Mouse (Mus musculus) limb, embryonic 15.5 days (tissue): ENCODE measurements at regions not wholly inside any gene's neighbourhood (a gene's known extent, or its start where the extent isn't known, plus 50 kb on each side); places are given as distances from the start of the nearest gene placed in this dataset.

ENCODE experiments used
- ATAC-seq: fragments of 200-750 bp; cut with Nextera tagmentation; 2 replicates; pipeline ENCODE4 v1.8.0; 2017; ENCODE audit warnings: low read depth, moderate TSS enrichment; ENCODE audit not compliant: insufficient number of reproducible peaks, low FRiP score, low TSS enrichment
- H3K27ac ChIP-seq: fragments of 300-500 bp; sonication (generic); 2 replicates; pipeline ENCODE4 v1.5.1; 2015; ENCODE audit warnings: moderate library complexity, mild to moderate bottlenecking, inconsistent platforms
- H3K27me3 ChIP-seq: fragments of 300-500 bp; sonication (generic); 2 replicates; pipeline ENCODE4 v1.6.1; 2015; ENCODE audit warnings: inconsistent platforms
- H3K36me3 ChIP-seq: fragments of 300-500 bp; sonication (generic); 2 replicates; pipeline ENCODE4 v1.6.1; 2015; ENCODE audit warnings: inconsistent platforms
- H3K4me1 ChIP-seq: fragments of 300-500 bp; sonication (generic); 2 replicates; pipeline ENCODE4 v1.6.1; 2015; ENCODE audit warnings: inconsistent platforms
- H3K4me2 ChIP-seq: fragments of 300-500 bp; sonication (generic); 2 replicates; pipeline ENCODE4 v1.6.1; 2015; ENCODE audit warnings: mild to moderate bottlenecking, inconsistent platforms
- H3K4me3 ChIP-seq: fragments of 300-500 bp; sonication (generic); 2 replicates; pipeline ENCODE4 v1.5.1; 2015; ENCODE audit warnings: mild to moderate bottlenecking, inconsistent platforms
- H3K9ac ChIP-seq: fragments of 300-500 bp; sonication (generic); 2 replicates; pipeline ENCODE4 v1.6.1; 2015; ENCODE audit warnings: inconsistent platforms
- H3K9me3 ChIP-seq: fragments of 300-500 bp; sonication (generic); 2 replicates; pipeline ENCODE4 v1.6.1; 2016; ENCODE audit warnings: inconsistent platforms
- WGBS: fragments of 180-500 bp; shearing (Covaris S2); methylation state at CpG from one replicate; pipeline ENCODE4 v1.1.7; 2015; 5-methylcytosine and 5-hydroxymethylcytosine counted together

GRCm38 (mm10) chr12:97312282-97313040 lies 946.8 kb downstream of the Galc start:
- no peak for ATAC-seq
- H3K27ac ChIP-seq, result no peak overlapping the region
- no peaks in the 10 kb centered on the region for H3K27me3 ChIP-seq
- H3K4me2 ChIP-seq, result no peak overlapping the region
- H3K9ac ChIP-seq, result no peak overlapping the region
- no peak overlapping the region for H3K4me3 ChIP-seq
- no peaks in the 10 kb centered on the region for H3K9me3 ChIP-seq
- H3K4me1 ChIP-seq, result no peaks in the 10 kb centered on the region
- 34% methylated on average over 5 of the region's 5 CpGs for WGBS
- H3K36me3 ChIP-seq, result no peaks in the 10 kb centered on the region

- Histone ChIP-seq H3K36me3 (no peaks in the 10 kb centered on the region), H3K27me3 (no peaks in the 10 kb centered on the region), H3K4me1 (no peaks in the 10 kb centered on the region), H3K27ac (no peak overlapping the region), H3K9me3 (no peaks in the 10 kb centered on the region), H3K9ac (no peak overlapping the region), H3K4me3 (no peak overlapping the region), H3K4me2 (no peak overlapping the region)
- no peak for ATAC-seq
- WGBS, result 84% methylated on average over 2 of the region's 2 CpGs
These were observed 980.5 kb downstream of the Galc start for GRCm38 (mm10) chr12:97278792-97279191.

DNA sequence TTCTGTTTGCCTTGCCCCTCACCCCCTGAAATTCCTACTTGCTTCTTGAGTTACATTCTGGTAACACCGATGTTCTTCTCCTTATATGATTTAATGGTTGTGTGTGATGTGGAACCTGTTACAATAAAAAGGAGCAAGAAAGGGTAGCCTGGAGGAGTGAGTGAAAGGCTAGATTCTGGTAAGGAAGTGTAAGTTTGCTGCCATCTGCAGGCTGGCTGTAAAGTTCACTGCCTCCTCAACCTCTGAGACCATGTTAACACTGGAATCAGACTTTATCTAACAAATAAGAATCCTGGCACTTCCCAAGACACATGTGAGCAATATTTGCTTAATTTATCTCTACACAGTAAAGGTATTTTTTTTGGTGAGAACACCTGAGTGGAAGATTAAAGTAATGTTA lies 980.9 kb downstream of the Galc start:
- no peak for ATAC-seq
- no peak overlapping the region for H3K27ac ChIP-seq
- no peak overlapping the region for H3K4me3 ChIP-seq
- H3K4me1 ChIP-seq, result no peaks in the 10 kb centered on the region
- H3K9me3 ChIP-seq, result no peaks in the 10 kb centered on the region
- no peaks in the 10 kb centered on the region for H3K27me3 ChIP-seq
- H3K36me3 ChIP-seq, result no peaks in the 10 kb centered on the region
- no peak overlapping the region for H3K4me2 ChIP-seq
- no peak overlapping the region for H3K9ac ChIP-seq
- WGBS, result 20% methylated on average over 1 of the region's 1 CpGs
